Mouse (Mus musculus): ENCODE results near the gene Napb. TPM values are rescaled to one million over a fixed set of nuclear protein-coding genes. Genes with fewer than 3 reads are reported as not detected.

The Napb gene
- total RNA-seq (2023): 1 to 10 TPM; 1.4 to 1.9 TPM

GRCm38 (mm10) chr2:148732327-148733000 is at the start of gene Napb:
Gene Napb, minus strand, starts transcription at chr2:148732467.

GRCm38 (mm10) chr2:148781709-148782108 is 49.4 kb upstream of the Napb start, which contains the start of gene 8030411F24Rik:
Gene 8030411F24Rik, plus strand, starts transcription at chr2:148782009.

GRCm38 (mm10) chr2:148771397-148771796 is 39.1 kb upstream of the Napb start, which contains the start of gene Cst11:
Gene Cst11, minus strand, starts transcription at chr2:148771497.

GRCm38 (mm10) chr2:148750058-148750457 is 17.8 kb upstream of the Napb start, which contains the start of gene Cstl1:
Gene Cstl1, plus strand, starts transcription at chr2:148750358.

DNA sequence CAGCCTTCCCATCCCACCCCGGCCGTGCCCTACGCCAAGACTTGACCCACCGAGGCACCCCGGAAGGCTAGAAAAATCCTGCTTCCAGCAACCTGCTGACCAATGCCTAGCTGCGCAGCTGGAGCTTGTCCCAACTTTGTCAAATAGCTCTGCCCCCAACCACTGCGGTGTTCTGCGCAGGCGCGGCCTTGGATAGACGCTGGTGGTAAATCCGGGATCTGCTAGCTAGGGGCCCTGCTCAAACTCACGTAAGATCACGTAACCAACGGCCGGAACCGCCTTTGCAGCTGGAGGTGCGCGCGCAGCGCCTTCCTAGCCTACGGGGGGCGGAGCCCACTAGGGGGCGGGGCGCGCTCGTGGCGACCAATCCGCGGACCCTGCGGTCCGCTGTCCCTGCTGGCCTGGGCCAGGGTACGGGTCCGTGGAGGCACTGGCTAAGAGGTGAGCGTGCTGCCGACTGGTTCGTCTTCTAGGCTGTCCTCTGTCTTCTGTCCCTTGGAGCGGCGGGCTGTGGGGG is 51.4 kb downstream of the Napb start, which contains the start of gene Gzf1:
Gzf1 (plus strand) TSS at position 249 of the 517 bp plus-strand sequence.

GRCm38 (mm10) chr2:148672199-148673096 is 59.8 kb downstream of the Napb start, which contains the start of gene Nxt1:
Gene Nxt1, plus strand, starts transcription at chr2:148672601.

Other genes with a start within 250 kb of the Napb start
- 10 to 100 TPM; 23.6 to 26.9 TPM for gene Nxt1, start 59.9 kb downstream of the Napb start, total RNA-seq (2023)
- 10 to 100 TPM; 14.7 to 15.3 TPM for gene Gzf1, start 51.4 kb downstream of the Napb start, total RNA-seq (2023)
- gene Cstl1, start 17.9 kb upstream of the Napb start, total RNA-seq (2023): not detected
- gene Cst11, start 39.0 kb upstream of the Napb start, total RNA-seq (2023): not detected
- not detected for gene 8030411F24Rik, start 49.5 kb upstream of the Napb start, total RNA-seq (2023)
- not detected for gene Cst12, start 56.9 kb upstream of the Napb start, total RNA-seq (2023)
- gene Cst8, start 66.3 kb upstream of the Napb start, total RNA-seq (2023): not detected
- not detected for gene Cst13, start 87.6 kb upstream of the Napb start, total RNA-seq (2023)
- not detected for gene Cst9, start 102.7 kb upstream of the Napb start, total RNA-seq (2023)
- gene 9230104L09Rik, start 132.6 kb upstream of the Napb start, total RNA-seq (2023): not detected
- gene Cst3, start 143.2 kb upstream of the Napb start, total RNA-seq (2023): 100 to 1,000 TPM; 582 to 646 TPM